Mouse (Mus musculus) kidney, postnatal 0 days (tissue): ENCODE measurements at regions not wholly inside any gene's neighbourhood (a gene's known extent, or its start where the extent isn't known, plus 50 kb on each side); places are given as distances from the start of the nearest gene placed in this dataset.

ENCODE experiments used
- ATAC-seq: fragments of 200-750 bp; cut with Nextera tagmentation; replicated peaks from 2 replicates; pipeline ENCODE4 v1.8.0; 2017; ENCODE audit warnings: low read depth, moderate number of reproducible peaks, moderate TSS enrichment, moderate library complexity; ENCODE audit not compliant: low FRiP score
- DNase-seq: peaks from one replicate; pipeline ENCODE4 v3.0.0-alpha.2; 2016; ENCODE audit warnings: low spot score
- H3K27ac ChIP-seq: fragments of 300-500 bp; sonication (generic); 2 replicates; pipeline ENCODE4 v1.5.1; 2014; ENCODE audit warnings: mild to moderate bottlenecking
- H3K27me3 ChIP-seq: fragments of 300-500 bp; sonication (generic); 2 replicates; pipeline ENCODE4 v1.6.1; 2014; ENCODE audit warnings: low read length, mixed read lengths; ENCODE audit not compliant: insufficient read depth
- H3K36me3 ChIP-seq: fragments of 300-500 bp; sonication (generic); 2 replicates; pipeline ENCODE4 v1.6.1; 2014; ENCODE audit warnings: low read length, mixed read lengths; ENCODE audit not compliant: insufficient read depth
- H3K4me1 ChIP-seq: fragments of 300-500 bp; sonication (generic); replicated peaks from 2 replicates; pipeline ENCODE4 v1.6.1; 2014; ENCODE audit warnings: antibody characterized with exemption, low read length, mixed read lengths; ENCODE audit not compliant: insufficient read depth
- H3K4me2 ChIP-seq: fragments of 300-500 bp; sonication (generic); 2 replicates; pipeline ENCODE4 v1.6.1; 2014; ENCODE audit warnings: mild to moderate bottlenecking, low read length, moderate library complexity, mixed read lengths
- H3K4me3 ChIP-seq: fragments of 300-500 bp; sonication (generic); replicated peaks from 2 replicates; pipeline ENCODE4 v1.5.1; 2014; ENCODE audit warnings: low read depth, low read length
- H3K9ac ChIP-seq: fragments of 300-500 bp; sonication (generic); 2 replicates; pipeline ENCODE4 v1.6.1; 2014; ENCODE audit warnings: low read depth, low read length
- H3K9me3 ChIP-seq: fragments of 300-500 bp; sonication (generic); replicated peaks from 2 replicates; pipeline ENCODE4 v1.6.1; 2016; ENCODE audit warnings: low read length, inconsistent platforms, mixed read lengths
- CTCF ChIP-seq: IDR thresholded peaks from 2 replicates; pipeline ENCODE4 v1.5.1; 2016; ENCODE audit warnings: antibody characterized with exemption, low read depth, mild to moderate bottlenecking, moderate library complexity
- WGBS: fragments of 180-500 bp; shearing (Covaris S2); extraction: QIAGEN DNeasy Blood & Tissue Kit; methylation state at CpG from one replicate; pipeline ENCODE4 v1.1.7; 2014; 5-methylcytosine and 5-hydroxymethylcytosine counted together

DNA sequence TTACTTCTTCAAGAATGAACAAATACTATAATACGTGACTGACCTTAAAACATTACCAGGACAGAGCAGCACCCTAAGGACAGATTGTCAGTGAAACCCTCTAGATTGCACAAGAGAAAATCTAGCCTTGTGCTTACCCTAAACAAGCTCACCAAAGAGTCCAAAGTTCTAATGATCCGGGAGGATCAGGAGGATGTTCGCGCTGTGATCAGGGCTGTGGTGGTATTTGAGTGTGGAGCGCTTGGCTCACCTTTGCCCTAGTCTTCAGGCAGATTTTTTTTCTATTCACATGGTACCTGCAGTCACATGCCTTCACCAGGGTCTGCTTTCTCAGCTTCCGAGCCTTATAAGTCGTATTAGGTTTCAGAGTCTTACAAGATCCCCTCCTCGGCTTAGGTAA, 65.3 kb upstream of the Abcd3 start:
- 68% methylated on average over 8 of the region's 8 CpGs for WGBS
- no peak for DNase-seq

GRCm38 (mm10) chr3:121875072-121875471, 60.0 kb upstream of the Abcd3 start:
- Histone ChIP-seq H3K9ac (no peak overlapping the region), H3K9me3 (no peaks in the 10 kb centered on the region), H3K27me3 (no peaks in the 10 kb centered on the region), H3K4me2 (no peak overlapping the region), H3K4me1 (no peaks in the 10 kb centered on the region), H3K36me3 (no peaks in the 10 kb centered on the region), H3K27ac (no peak overlapping the region), H3K4me3 (no peak overlapping the region)
- TF ChIP-seq CTCF = no peak
- ATAC-seq (no peak), DNase-seq (no peak)
- WGBS = 63% methylated on average over 4 of the region's 4 CpGs

More for the DNA sequence above, 65.3 kb upstream of the Abcd3 start:
- Histone ChIP-seq H3K27ac (no peak overlapping the region), H3K27me3 (no peaks in the 10 kb centered on the region), H3K4me1 (peaks cover 3% of the 10 kb centered on the region), H3K9me3 (no peaks in the 10 kb centered on the region), H3K4me2 (no peak overlapping the region), H3K36me3 (no peaks in the 10 kb centered on the region), H3K9ac (no peak overlapping the region), H3K4me3 (no peak overlapping the region)
- ATAC-seq = no peak
- TF ChIP-seq CTCF = no peak

- H3K9me3 ChIP-seq = no peaks in the 10 kb centered on the region
- H3K4me2 ChIP-seq = no peak overlapping the region
- no peaks in the 10 kb centered on the region for H3K36me3 ChIP-seq
- no peak overlapping the region for H3K9ac ChIP-seq
- no peaks in the 10 kb centered on the region for H3K27me3 ChIP-seq
- 86% methylated on average over 1 of the region's 1 CpGs for WGBS
- DNase-seq = no peak
- H3K4me1 ChIP-seq = no peaks in the 10 kb centered on the region
- H3K27ac ChIP-seq = no peak overlapping the region
- no peak; the same call in 1 of the 2 replicates for ATAC-seq
- no peak overlapping the region for H3K4me3 ChIP-seq
- no peak for TF ChIP-seq CTCF
Measured at GRCm38 (mm10) chr3:121874576-121874975, 59.5 kb upstream of the Abcd3 start.

DNA sequence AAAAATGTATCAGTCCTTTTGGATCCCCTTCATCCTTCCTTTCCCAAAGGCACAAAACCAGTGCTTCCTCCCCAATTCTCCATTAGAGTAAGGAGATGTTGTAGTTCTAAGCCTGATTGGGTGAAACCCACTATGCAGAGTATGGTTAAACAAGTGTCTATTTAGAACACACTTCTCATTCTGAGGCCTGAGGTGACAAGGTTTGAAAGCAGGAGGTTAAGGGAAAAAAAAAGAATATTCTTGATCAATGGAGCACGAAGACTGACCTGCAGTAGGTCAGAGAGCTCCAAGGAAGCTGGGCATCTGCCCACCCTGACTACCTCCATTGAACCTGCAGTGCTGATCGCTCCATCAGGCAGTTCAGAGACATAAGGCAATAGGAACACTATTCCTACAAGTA, 58.5 kb upstream of the Abcd3 start:
- Histone ChIP-seq H3K4me3 (no peak overlapping the region), H3K4me2 (no peak overlapping the region), H3K9ac (no peak overlapping the region), H3K27me3 (no peaks in the 10 kb centered on the region), H3K36me3 (no peaks in the 10 kb centered on the region), H3K4me1 (no peaks in the 10 kb centered on the region), H3K9me3 (no peaks in the 10 kb centered on the region), H3K27ac (no peak overlapping the region)
- ATAC-seq (no peak), DNase-seq (no peak)
- no peak for TF ChIP-seq CTCF
- 83% methylated on average over 2 of the region's 2 CpGs for WGBS

DNA sequence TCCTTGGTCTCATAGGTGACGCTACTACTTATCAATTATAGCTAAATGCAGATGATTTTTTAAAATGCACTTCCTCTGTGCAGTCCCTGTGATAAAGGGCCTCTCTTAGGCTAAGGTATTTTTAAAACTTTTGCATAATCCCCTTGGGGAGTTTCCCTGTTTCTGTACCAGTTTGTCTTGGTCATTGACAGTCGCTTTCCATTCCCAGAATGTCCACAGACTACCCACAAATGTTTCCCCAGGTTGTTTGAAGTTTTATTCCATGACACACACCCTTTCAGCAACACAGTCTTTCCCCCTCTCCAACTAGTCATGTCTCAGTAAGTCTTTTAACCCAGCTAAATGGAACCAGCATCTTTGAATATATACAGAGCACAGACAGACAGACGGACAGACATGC, 57.6 kb upstream of the Abcd3 start:
- ATAC-seq = no peak
- no peak for TF ChIP-seq CTCF
- WGBS = 83% methylated on average over 3 of the region's 3 CpGs

DNA sequence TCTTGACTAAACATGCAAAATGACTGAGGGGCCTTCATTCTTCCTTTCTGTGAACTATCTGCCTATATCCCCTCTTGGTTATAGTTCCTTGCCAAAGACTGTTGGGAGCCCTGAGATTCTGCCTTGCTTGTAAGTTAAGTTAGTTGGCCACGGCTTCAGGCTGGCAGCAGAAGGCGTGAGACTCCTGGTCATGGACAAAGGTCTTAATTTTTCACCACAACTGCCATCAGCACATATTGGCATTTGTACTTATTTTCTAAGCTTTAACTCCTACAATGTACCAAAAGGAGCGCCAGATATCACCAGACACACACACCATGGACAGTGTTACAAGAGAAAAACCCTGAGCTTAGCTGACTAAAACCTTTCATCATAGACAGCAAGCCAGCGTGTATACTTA, 56.7 kb upstream of the Abcd3 start:
- no peak for DNase-seq
- 84% methylated on average over 4 of the region's 4 CpGs for WGBS
- Histone ChIP-seq H3K27ac (no peak overlapping the region), H3K4me2 (no peak overlapping the region), H3K4me1 (no peaks in the 10 kb centered on the region), H3K36me3 (no peaks in the 10 kb centered on the region), H3K4me3 (no peak overlapping the region), H3K27me3 (no peaks in the 10 kb centered on the region), H3K9ac (no peak overlapping the region), H3K9me3 (no peaks in the 10 kb centered on the region)
- no peak for TF ChIP-seq CTCF
- ATAC-seq = no peak

More for the DNA sequence above, 57.6 kb upstream of the Abcd3 start:
- Histone ChIP-seq H3K9ac (no peak overlapping the region), H3K27ac (no peak overlapping the region), H3K27me3 (no peaks in the 10 kb centered on the region), H3K9me3 (no peaks in the 10 kb centered on the region), H3K4me1 (no peaks in the 10 kb centered on the region), H3K36me3 (no peaks in the 10 kb centered on the region), H3K4me2 (no peak overlapping the region), H3K4me3 (no peak overlapping the region)
- DNase-seq = no peak

- DNase-seq (no peak), ATAC-seq (no peak)
- no peaks in the 10 kb centered on the region for H3K9me3 ChIP-seq
- TF ChIP-seq CTCF = no peak
- no peak overlapping the region for H3K9ac ChIP-seq
- H3K4me1 ChIP-seq = no peaks in the 10 kb centered on the region
- H3K4me2 ChIP-seq = no peak overlapping the region
- no peak overlapping the region for H3K4me3 ChIP-seq
- no peak overlapping the region for H3K27ac ChIP-seq
- 72% methylated on average over 6 of the region's 6 CpGs for WGBS
- H3K27me3 ChIP-seq = no peaks in the 10 kb centered on the region
- no peaks in the 10 kb centered on the region for H3K36me3 ChIP-seq
Measured at GRCm38 (mm10) chr3:121870726-121871125, 55.6 kb upstream of the Abcd3 start.
